Mouse (Mus musculus) hindbrain, embryonic 16.5 days (tissue): ENCODE results near the gene Il2. TPM values are rescaled to one million over a fixed set of nuclear protein-coding genes. Genes with fewer than 3 reads are reported as not detected.

Source experiments
- ATAC-seq: fragments of 200-750 bp; cut with Nextera tagmentation; 2 replicates; pipeline ENCODE4 v1.8.0; 2017; ENCODE audit warnings: moderate TSS enrichment, moderate library complexity
- H3K27ac ChIP-seq: fragments of 300-500 bp; sonication (generic); 2 replicates; pipeline ENCODE4 v1.5.1; 2014; ENCODE audit warnings: low read depth, mild to moderate bottlenecking, control low read depth, low read length, moderate library complexity
- H3K27me3 ChIP-seq: fragments of 300-500 bp; sonication (generic); replicated peaks from 2 replicates; pipeline ENCODE4 v1.6.1; 2014; ENCODE audit warnings: low read length; ENCODE audit not compliant: control insufficient read depth, insufficient read depth
- H3K36me3 ChIP-seq: fragments of 300-500 bp; sonication (generic); 2 replicates; pipeline ENCODE4 v1.6.1; 2014; ENCODE audit warnings: mild to moderate bottlenecking, low read length, moderate library complexity, mixed read lengths; ENCODE audit not compliant: control insufficient read depth, insufficient read depth
- H3K4me1 ChIP-seq: fragments of 300-500 bp; sonication (generic); 2 replicates; pipeline ENCODE4 v1.6.1; 2014; ENCODE audit warnings: low read depth, low read length; ENCODE audit not compliant: control insufficient read depth, insufficient read depth
- H3K4me2 ChIP-seq: fragments of 300-500 bp; sonication (generic); 2 replicates; pipeline ENCODE4 v1.6.1; 2014; ENCODE audit warnings: mild to moderate bottlenecking, low read length, control low read depth, moderate library complexity
- H3K4me3 ChIP-seq: fragments of 300-500 bp; sonication (generic); 2 replicates; pipeline ENCODE4 v1.5.1; 2014; ENCODE audit warnings: mild to moderate bottlenecking, low read length, control low read depth, moderate library complexity
- H3K9ac ChIP-seq: fragments of 300-500 bp; sonication (generic); 2 replicates; pipeline ENCODE4 v1.6.1; 2014; ENCODE audit warnings: low read depth, mild to moderate bottlenecking, control low read depth, low read length, moderate library complexity
- H3K9me3 ChIP-seq: fragments of 300-500 bp; sonication (generic); 2 replicates; pipeline ENCODE4 v1.6.1; 2014; ENCODE audit warnings: mild to moderate bottlenecking, low read length, moderate library complexity; ENCODE audit not compliant: control insufficient read depth
- WGBS: fragments of 180-500 bp; shearing (Covaris S2); extraction: QIAGEN DNeasy Blood & Tissue Kit; methylation state at CpG from one replicate; pipeline ENCODE4 v1.1.7; 2014; 5-methylcytosine and 5-hydroxymethylcytosine counted together
- polyA plus RNA-seq: library from polyadenylated mRNA; unstranded; fragments of >200 nt; fragmentation: Nextera tagmentation; extraction: Ambion mirVana; gene quantifications from 2 replicates; pipeline ENCODE4 v1.2.1, GENCODE M21; 2015

Il2 gene
- polyA plus RNA-seq, result 0.24 TPM in 1 of 2 replicates, not detected in the other

DNA sequence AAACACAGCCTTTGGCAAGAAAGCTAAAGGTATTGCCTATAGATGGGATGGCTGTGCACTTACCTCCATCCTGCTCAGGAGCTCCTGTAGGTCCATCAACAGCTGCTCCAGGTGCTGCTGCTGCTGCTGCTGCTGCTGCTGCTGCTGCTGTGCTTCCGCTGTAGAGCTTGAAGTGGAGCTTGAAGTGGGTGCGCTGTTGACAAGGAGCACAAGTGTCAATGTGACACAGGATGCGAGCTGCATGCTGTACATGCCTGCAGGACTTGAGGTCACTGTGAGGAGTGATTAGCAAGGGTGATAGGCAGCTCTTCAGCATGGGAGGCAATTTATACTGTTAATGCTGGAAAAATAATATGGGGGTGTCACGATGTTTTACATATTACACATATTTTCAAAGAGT, at the start of gene Il2:
Gene Il2 (minus strand): TSS at position 305 of the 400 bp plus-strand sequence.
- Histone ChIP-seq H3K9ac (no peak within 1 kb of the TSS), H3K36me3 (no peaks in the 10 kb centered on the region), H3K4me1 (no peaks in the 10 kb centered on the region), H3K27me3 (no peaks in the 10 kb centered on the region), H3K9me3 (no peaks in the 10 kb centered on the region), H3K4me2 (no peak within 1 kb of the TSS), H3K27ac (no peak within 1 kb of the TSS), H3K4me3 (no peak within 1 kb of the TSS)
- WGBS, result 86% methylated on average over 4 of the region's 4 CpGs
- no peak for ATAC-seq

- H3K9ac ChIP-seq, result no peak overlapping the region
Measured at GRCm38 (mm10) chr3:37174711-37175572, 49.2 kb upstream of the Il2 start.

GRCm38 (mm10) chr3:37173285-37173684, 47.5 kb upstream of the Il2 start:
- H3K9ac ChIP-seq, result no peak overlapping the region
- no peaks in the 10 kb centered on the region for H3K4me1 ChIP-seq
- H3K4me2 ChIP-seq, result no peak overlapping the region
- no peaks in the 10 kb centered on the region for H3K36me3 ChIP-seq
- no peaks in the 10 kb centered on the region for H3K27me3 ChIP-seq
- no peak for ATAC-seq
- H3K9me3 ChIP-seq, result no peaks in the 10 kb centered on the region
- H3K4me3 ChIP-seq, result no peak overlapping the region
- no peak overlapping the region for H3K27ac ChIP-seq
- WGBS, result 92% methylated on average over 8 of the region's 8 CpGs

More at GRCm38 (mm10) chr3:37174711-37175572, 49.2 kb upstream of the Il2 start:
- H3K4me1 ChIP-seq, result no peaks in the 10 kb centered on the region
- no peaks in the 10 kb centered on the region for H3K27me3 ChIP-seq
- H3K36me3 ChIP-seq, result no peaks in the 10 kb centered on the region
- H3K27ac ChIP-seq, result no peak overlapping the region
- no peak for ATAC-seq
- no peaks in the 10 kb centered on the region for H3K9me3 ChIP-seq
- WGBS, result 70% methylated on average over 10 of the region's 10 CpGs
- no peak overlapping the region for H3K4me2 ChIP-seq
- H3K4me3 ChIP-seq, result no peak overlapping the region

- H3K4me2 ChIP-seq, result no peak overlapping the region
- no peaks in the 10 kb centered on the region for H3K4me1 ChIP-seq
- H3K4me3 ChIP-seq, result no peak overlapping the region
- H3K9ac ChIP-seq, result no peak overlapping the region
- no peaks in the 10 kb centered on the region for H3K27me3 ChIP-seq
- WGBS, result 98% methylated on average over 2 of the region's 2 CpGs
- H3K36me3 ChIP-seq, result no peaks in the 10 kb centered on the region
- ATAC-seq, result no peak
- no peaks in the 10 kb centered on the region for H3K9me3 ChIP-seq
- no peak overlapping the region for H3K27ac ChIP-seq
Measured at GRCm38 (mm10) chr3:37169283-37169682, 43.5 kb upstream of the Il2 start.

DNA sequence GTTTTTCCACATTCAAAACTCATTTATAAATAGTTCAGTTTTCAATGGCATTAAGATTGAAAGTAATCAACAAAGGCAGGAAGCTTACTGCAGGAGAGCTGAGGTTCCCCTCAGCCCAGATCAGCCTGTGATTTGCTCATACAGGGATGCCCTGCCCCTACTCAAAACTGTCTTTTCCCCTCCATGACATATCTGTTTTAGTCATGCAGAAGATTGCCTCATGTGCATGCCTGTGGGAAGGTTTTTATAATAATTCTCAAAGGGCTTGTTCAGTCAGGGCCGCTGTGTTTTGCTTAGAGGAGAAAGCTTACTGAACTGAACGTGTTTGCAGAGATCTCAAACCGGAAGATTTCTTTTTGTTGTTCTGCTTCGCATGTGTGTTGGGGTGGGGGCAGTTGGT, 35.3 kb upstream of the Il2 start:
- no peaks in the 10 kb centered on the region for H3K36me3 ChIP-seq
- WGBS, result 72% methylated on average over 4 of the region's 4 CpGs
- H3K27ac ChIP-seq, result no peak overlapping the region
- no peak overlapping the region for H3K4me2 ChIP-seq
- H3K9ac ChIP-seq, result no peak overlapping the region
- no peaks in the 10 kb centered on the region for H3K4me1 ChIP-seq
- H3K4me3 ChIP-seq, result no peak overlapping the region
- no peaks in the 10 kb centered on the region for H3K27me3 ChIP-seq
- ATAC-seq, result no peak
- no peaks in the 10 kb centered on the region for H3K9me3 ChIP-seq

DNA sequence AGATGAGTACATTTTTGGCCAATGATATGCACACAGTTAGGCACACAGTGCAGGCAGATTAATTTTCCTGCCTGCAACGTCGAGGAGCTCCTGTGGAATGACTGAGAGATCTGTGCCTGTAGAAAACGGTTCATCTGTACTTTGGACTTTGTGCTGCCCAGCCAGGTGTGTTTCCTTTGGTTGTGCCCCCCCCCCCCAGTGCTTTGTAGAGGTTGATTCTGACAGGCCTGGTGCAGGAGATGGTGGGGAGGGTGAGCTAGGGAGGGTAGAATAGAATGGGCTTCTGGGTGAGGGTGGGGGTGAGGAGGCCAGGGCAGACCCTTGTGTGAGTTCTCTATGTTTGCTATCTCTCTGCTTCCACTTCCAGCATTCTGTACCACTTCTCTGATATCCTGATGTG, 32.5 kb upstream of the Il2 start:
- Histone ChIP-seq H3K4me3 (no peak overlapping the region), H3K4me2 (no peak overlapping the region), H3K27ac (no peak overlapping the region), H3K9me3 (no peaks in the 10 kb centered on the region), H3K36me3 (no peaks in the 10 kb centered on the region), H3K4me1 (no peaks in the 10 kb centered on the region), H3K27me3 (no peaks in the 10 kb centered on the region), H3K9ac (no peak overlapping the region)
- 90% methylated on average over 3 of the region's 3 CpGs for WGBS
- no peak for ATAC-seq

DNA sequence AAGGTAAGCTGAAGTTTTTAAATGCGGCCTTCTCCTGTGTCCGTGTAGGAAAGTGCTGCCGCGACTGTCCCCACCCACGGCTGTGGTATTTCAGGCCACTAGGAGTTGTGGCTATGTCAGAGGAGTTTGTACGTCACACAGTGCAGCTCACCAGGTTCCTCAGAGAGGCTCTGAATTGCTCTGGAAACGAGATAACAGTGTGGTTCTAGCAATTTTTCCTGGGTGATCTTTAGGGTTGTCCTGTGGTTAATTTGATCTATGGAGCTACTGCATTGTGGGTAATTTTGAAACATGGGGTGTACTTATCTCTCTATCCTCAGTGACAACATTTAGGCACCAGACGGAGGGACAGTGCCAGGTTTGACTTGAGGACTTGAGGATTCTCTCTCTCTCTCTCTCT, 31.3 kb upstream of the Il2 start:
- H3K4me2 ChIP-seq, result no peak overlapping the region
- H3K9me3 ChIP-seq, result no peaks in the 10 kb centered on the region
- no peaks in the 10 kb centered on the region for H3K27me3 ChIP-seq
- no peak for ATAC-seq
- no peak overlapping the region for H3K9ac ChIP-seq
- WGBS, result 74% methylated on average over 8 of the region's 8 CpGs
- H3K36me3 ChIP-seq, result no peaks in the 10 kb centered on the region
- H3K27ac ChIP-seq, result no peak overlapping the region
- H3K4me1 ChIP-seq, result no peaks in the 10 kb centered on the region
- H3K4me3 ChIP-seq, result no peak overlapping the region

DNA sequence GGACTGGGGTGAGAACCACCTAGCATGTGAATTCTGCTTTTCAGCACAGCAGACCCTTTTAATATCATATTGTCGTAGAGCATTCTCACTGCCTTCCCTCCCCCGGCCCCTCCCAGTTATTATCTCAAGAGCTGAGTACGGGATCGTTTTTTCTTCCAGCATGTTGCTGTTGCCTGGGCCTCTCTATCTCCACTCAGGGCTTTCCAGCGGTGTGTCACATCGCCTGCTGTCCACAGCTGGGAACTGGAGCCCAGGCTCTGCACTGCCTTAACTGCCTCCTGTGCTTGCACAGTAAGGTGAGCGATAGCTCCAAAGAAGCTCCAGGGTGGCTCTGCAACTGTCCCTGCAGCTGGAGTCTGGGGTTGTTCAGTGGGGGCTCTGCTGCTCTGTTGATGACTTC, 28.6 kb upstream of the Il2 start:
- H3K27me3 ChIP-seq, result no peaks in the 10 kb centered on the region
- H3K4me1 ChIP-seq, result no peaks in the 10 kb centered on the region
- no peak overlapping the region for H3K4me2 ChIP-seq
- no peak overlapping the region for H3K9ac ChIP-seq
- no peaks in the 10 kb centered on the region for H3K36me3 ChIP-seq
- H3K27ac ChIP-seq, result no peak overlapping the region
- H3K4me3 ChIP-seq, result no peak overlapping the region
- no peaks in the 10 kb centered on the region for H3K9me3 ChIP-seq
- 80% methylated on average over 7 of the region's 7 CpGs for WGBS
- ATAC-seq, result no peak

DNA sequence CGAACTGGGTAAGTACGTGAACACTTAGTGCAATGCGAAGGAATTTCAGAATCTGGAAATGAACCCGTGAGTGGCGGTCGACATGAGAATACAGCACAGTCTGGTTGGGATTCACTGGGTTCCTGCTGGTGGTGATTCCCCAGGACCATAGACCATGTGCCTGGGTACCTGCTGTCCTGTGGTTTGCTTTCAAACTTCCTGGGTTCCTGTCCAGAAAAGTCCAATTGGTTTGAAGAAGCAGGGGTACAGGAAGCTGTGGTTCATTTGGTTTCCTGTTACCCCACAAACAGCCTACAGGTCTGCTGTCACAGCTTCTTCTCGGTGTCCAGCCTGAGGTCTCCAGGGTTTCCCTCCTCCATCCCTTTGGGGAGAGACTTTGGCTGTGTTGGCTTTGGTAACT, 27.2 kb upstream of the Il2 start:
- Histone ChIP-seq H3K4me3 (no peak overlapping the region), H3K27ac (no peak overlapping the region), H3K27me3 (no peaks in the 10 kb centered on the region), H3K36me3 (no peaks in the 10 kb centered on the region), H3K4me2 (no peak overlapping the region), H3K9ac (no peak overlapping the region), H3K9me3 (no peaks in the 10 kb centered on the region), H3K4me1 (no peaks in the 10 kb centered on the region)
- WGBS, result 97% methylated on average over 7 of the region's 7 CpGs
- no peak for ATAC-seq
